Mouse (Mus musculus): ENCODE measurements at regions not wholly inside any gene's neighbourhood (a gene's known extent, or its start where the extent isn't known, plus 50 kb on each side); places are given as distances from the start of the nearest gene placed in this dataset.

DNA sequence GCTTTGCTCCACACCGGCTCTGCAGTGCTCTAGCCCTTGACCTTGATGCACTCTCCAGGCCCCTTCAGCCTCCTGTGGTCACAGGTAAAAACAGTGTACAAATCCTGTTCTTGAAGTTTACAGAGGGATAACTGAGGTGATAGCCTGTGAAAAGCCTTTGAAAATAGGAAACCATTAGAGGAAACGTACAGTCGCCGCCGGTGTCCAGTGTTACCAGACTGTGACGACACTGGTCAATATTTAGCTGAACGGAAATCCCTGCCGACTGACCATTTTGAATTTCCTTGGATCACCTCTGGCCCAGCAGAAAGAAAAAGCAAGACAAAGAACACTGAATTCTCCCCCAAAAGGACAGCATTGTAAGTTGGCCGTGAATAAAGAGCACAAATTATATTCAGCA lies 282.6 kb upstream of the Ppargc1a start:
- TF ChIP-seq CTCF (conservative IDR thresholded peaks at IDR 0.05; ENCODE audit: low read length): no peak
- TF ChIP-seq POU5F1 (IDR thresholded peaks at IDR 0.05; ENCODE audit: borderline replicate concordance, low read length): no peak

Measured in E14TG2a.4 (cell line).